Mouse (Mus musculus): ENCODE measurements around the gene Gm21028.
"Not testable (repeated sequence)": the region's sequence is repeated elsewhere in the genome, so short reads cannot be mapped to it uniquely, and the experiment has no call there.

The Gm21028 gene

GRCm38 (mm10) chr7:42578488-42578887 is at the start of gene Gm21028:
Gm21028 (minus strand) TSS chr7:42578588.
- no peak for DNase-seq

- not testable (repeated sequence) for DNase-seq
Observed at GRCm38 (mm10) chr7:42595666-42596065, 17.3 kb upstream of the Gm21028 start.

GRCm38 (mm10) chr7:42592413-42592812 is 14.0 kb upstream of the Gm21028 start, which contains the start of gene Zfp977:
Zfp977 (minus strand) TSS chr7:42592547.
- DNase-seq, result not testable (repeated sequence)

- not testable (repeated sequence) for DNase-seq
Observed at GRCm38 (mm10) chr7:42591311-42591710, 12.9 kb upstream of the Gm21028 start.

GRCm38 (mm10) chr7:42551766-42552165 is 26.6 kb downstream of the Gm21028 start:
- no peak for DNase-seq
